Mouse (Mus musculus) stomach, postnatal 0 days (tissue): ENCODE data around the gene Ppp1r9a.

Experiments
- CTCF ChIP-seq: IDR thresholded peaks from 2 replicates; pipeline ENCODE4 v1.5.1; 2016; ENCODE audit warnings: antibody characterized with exemption, low read depth, mild to moderate bottlenecking, moderate library complexity
- EP300 ChIP-seq: optimal IDR thresholded peaks from 2 replicates; pipeline ENCODE3; 2016; ENCODE audit warnings: antibody characterized with exemption

DNA sequence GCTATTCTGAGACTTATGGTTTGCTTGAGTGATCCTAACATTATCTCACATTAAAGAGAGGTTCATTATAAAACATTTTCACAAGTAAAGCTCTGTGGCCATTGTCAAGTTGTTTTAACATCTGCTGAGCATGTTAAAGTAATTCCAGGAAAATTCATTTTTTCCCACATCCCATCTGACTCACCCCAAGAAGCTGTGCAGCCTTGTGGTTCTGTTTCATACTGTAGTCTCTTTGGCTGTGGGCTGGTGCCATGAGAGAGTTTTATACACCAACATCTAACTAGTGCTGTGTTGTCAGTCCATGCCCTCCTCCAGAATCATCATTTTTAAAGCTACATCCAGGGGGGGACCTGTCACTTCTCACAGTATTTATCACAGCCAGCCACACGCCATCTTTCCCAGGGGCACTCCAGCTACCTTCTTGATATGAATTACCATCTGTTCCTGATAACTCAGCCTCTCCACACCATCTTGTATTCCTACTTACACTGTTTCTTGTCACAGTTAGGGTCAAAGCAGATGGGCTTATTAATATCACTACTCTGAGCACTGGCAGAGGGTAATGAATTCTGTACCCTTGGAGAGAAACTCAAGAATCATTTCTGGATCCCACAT, 252.7 kb downstream of the Ppp1r9a start:
- TF ChIP-seq CTCF (no peak), EP300 (no peak)
